Mouse (Mus musculus) MEL (cell line): Measurements from ENCODE around the gene Mns1.

Experiments used
- CTCF ChIP-seq, 3 experiments: IDR thresholded peaks in 2 of 3; conservative IDR thresholded peaks in 1 of 3; 2 replicates each; pipeline ENCODE4 v1.5.1; 2011 to 2012; ENCODE audit warnings: low read length in 3 of 3, low read depth in 2 of 3, mild to moderate bottlenecking in 2 of 3, improper control_type of control experiment in 1 of 3, inconsistent platforms in 1 of 3, mixed read lengths in 1 of 3, moderate library complexity in 1 of 3; ENCODE audit not compliant: control insufficient read depth in 1 of 3, insufficient read depth in 1 of 3, poor library complexity in 1 of 3, severe bottlenecking in 1 of 3
- MAX ChIP-seq: IDR thresholded peaks from 2 replicates; pipeline ENCODE4 v1.6.1; 2011; ENCODE audit warnings: low read length, improper control_type of control experiment
- MXI1 ChIP-seq: IDR thresholded peaks from 2 replicates; pipeline ENCODE4 v1.6.1; 2011; ENCODE audit warnings: mild to moderate bottlenecking, low read depth, low read length, improper control_type of control experiment
- POLR2AphosphoS2 ChIP-seq: IDR thresholded peaks from 2 replicates; pipeline ENCODE4 v1.6.1; 2011; ENCODE audit warnings: low read length, improper control_type of control experiment

DNA sequence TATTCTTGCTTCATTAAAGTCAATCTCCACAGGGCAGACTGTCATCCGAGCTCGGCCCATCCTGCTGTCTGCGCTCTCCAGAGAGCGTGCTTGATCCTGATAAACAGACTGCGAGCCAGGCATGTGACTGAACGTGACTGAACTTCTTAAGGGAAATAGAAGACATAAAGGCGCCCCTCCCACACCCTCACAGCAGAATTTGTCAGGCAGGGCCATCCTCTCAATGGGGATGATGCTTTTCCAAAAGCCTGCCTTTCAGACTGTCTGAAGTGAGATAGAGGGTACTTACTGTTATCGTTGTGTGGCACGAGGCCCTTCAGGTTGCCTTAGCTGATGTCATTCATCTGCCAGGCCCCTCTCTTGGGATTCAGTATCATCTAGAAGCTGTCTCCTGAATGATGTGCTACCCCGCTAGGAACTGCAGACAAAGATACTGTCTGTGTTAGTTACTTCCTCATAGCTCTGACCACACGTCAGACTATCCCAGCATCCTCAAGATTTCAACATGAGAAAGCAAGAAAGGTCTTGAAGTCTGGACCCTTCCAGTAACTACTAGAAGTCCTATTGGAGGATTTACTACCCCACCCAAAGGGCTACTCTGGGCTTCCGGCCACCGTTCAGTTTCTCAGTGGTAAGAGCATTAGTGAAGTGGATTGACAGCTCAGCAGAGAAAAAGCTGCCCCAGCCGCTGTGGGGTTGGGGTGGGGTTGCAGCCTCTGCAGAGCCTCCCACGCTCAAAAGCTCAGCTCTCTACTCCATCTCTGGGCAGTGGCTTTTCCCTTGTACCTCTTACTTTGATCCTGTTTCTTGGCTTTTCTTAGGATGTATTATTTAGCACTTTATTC is 28.2 kb upstream of the Mns1 start:
- TF ChIP-seq POLR2AphosphoS2 = no peak
- TF ChIP-seq MXI1 = peak; percentile 72; the same call in 1 of the 2 replicates
- TF ChIP-seq MAX = peak; percentile 44; the same call in 1 of the 2 replicates
- TF ChIP-seq CTCF (IDR thresholded peaks at IDR 0.05 in 2 of 3, conservative IDR thresholded peaks at IDR 0.05 in 1 of 3; ENCODE audit: control insufficient read depth in 1 of 3, insufficient read depth in 1 of 3, low read depth in 2 of 3, low read length in 3 of 3, poor library complexity in 1 of 3, severe bottlenecking in 1 of 3) = no peak
